Mouse (Mus musculus) embryonic facial prominence, embryonic 13.5 days (tissue): ENCODE data around the gene Aanat. TPM values are rescaled to one million over a fixed set of nuclear protein-coding genes. Genes with fewer than 3 reads are reported as not detected.
A peak's percentile ranks its signal among the peaks of the same experiment; 100 is the strongest.

Source experiments
- ATAC-seq: fragments of 200-750 bp; cut with Nextera tagmentation; 2 replicates; pipeline ENCODE4 v1.8.0; 2017; ENCODE audit warnings: low read depth; ENCODE audit not compliant: insufficient number of reproducible peaks, insufficient read depth, low FRiP score, low TSS enrichment
- H3K27ac ChIP-seq: fragments of 300-500 bp; sonication (generic); 2 replicates; pipeline ENCODE4 v1.5.1; 2015; ENCODE audit warnings: moderate library complexity, mild to moderate bottlenecking, inconsistent platforms
- H3K27me3 ChIP-seq: fragments of 300-500 bp; sonication (generic); 2 replicates; pipeline ENCODE4 v1.6.1; 2015; ENCODE audit warnings: mild to moderate bottlenecking, inconsistent platforms
- H3K36me3 ChIP-seq: fragments of 300-500 bp; sonication (generic); 2 replicates; pipeline ENCODE4 v1.6.1; 2015; ENCODE audit warnings: mild to moderate bottlenecking, inconsistent platforms
- H3K4me1 ChIP-seq: fragments of 300-500 bp; sonication (generic); 2 replicates; pipeline ENCODE4 v1.6.1; 2015; ENCODE audit warnings: inconsistent platforms
- H3K4me2 ChIP-seq: fragments of 300-500 bp; sonication (generic); 2 replicates; pipeline ENCODE4 v1.6.1; 2015; ENCODE audit warnings: moderate library complexity, mild to moderate bottlenecking, inconsistent platforms
- H3K4me3 ChIP-seq: fragments of 300-500 bp; sonication (generic); 2 replicates; pipeline ENCODE4 v1.5.1; 2015; ENCODE audit warnings: mild to moderate bottlenecking, inconsistent platforms
- H3K9ac ChIP-seq: fragments of 300-500 bp; sonication (generic); 2 replicates; pipeline ENCODE4 v1.6.1; 2015; ENCODE audit warnings: mild to moderate bottlenecking, inconsistent platforms
- H3K9me3 ChIP-seq: fragments of 300-500 bp; sonication (generic); 2 replicates; pipeline ENCODE4 v1.6.1; 2016; ENCODE audit warnings: inconsistent platforms
- WGBS: fragments of 180-500 bp; shearing (Covaris S2); methylation state at CpG from one replicate; pipeline ENCODE4 v1.1.7; 2015; ENCODE audit warnings: mixed read lengths; 5-methylcytosine and 5-hydroxymethylcytosine counted together
- polyA plus RNA-seq: library from polyadenylated mRNA; unstranded; fragments of >200 nt; fragmentation: Nextera tagmentation; extraction: Ambion mirVana; gene quantifications from 2 replicates; pipeline ENCODE4 v1.2.1, GENCODE M21; 2015

Aanat gene
- polyA plus RNA-seq, 1 experiment from 2014 or later = not detected

DNA sequence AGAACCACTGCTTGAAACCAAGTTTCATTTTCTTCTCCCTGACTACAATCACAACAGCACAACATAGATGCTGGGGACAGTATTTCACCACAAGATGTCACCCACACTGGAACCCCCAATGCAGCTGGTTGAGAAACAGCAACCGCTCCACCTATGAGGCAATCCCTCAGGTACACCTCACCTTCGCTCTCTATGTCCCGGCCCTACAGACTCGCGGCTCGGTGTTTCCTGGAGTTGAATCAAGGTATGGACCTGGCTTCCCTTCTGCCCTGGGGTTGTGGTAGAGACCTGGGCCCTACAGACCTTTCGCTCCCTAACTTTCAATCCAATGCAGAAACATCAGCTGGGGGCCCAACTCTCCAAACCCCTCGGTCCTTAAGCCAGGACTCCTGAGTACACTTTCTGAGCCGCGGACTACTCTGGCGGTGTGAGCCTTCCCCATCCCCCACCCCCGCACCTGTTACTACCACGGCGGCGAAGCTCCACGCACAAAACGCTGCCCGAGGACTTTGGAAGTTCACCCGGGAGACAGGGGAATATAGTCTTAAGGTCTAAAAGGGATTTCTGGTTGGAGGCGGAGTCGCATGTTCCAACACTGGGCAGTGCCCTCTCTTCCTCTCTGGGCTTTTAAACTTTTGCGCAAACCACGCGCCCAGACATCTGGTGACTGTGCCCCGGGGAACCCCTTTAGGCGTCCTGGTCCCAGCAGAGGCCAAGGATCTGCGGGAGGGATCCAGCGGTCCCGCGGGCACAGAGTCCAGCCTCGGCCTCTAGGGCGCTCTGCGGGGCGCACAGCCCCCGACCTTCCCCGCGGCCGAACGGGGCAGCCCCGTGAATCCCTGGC is 37.3 kb downstream of the Aanat start:
- H3K9me3 ChIP-seq = no peaks in the 10 kb centered on the region
- H3K4me2 ChIP-seq = peak overlapping the region; percentile 88
- peaks cover 39% of the 10 kb centered on the region for H3K4me1 ChIP-seq
- H3K9ac ChIP-seq = peak overlapping the region; percentile 76
- WGBS = 5% methylated on average over 40 of the region's 40 CpGs
- peaks cover 14% of the 10 kb centered on the region; the same call in 1 of the 2 replicates for H3K27me3 ChIP-seq
- no peak overlapping the region for H3K27ac ChIP-seq
- H3K4me3 ChIP-seq = peak overlapping the region; percentile 61
- no peak for ATAC-seq
- no peaks in the 10 kb centered on the region for H3K36me3 ChIP-seq

DNA sequence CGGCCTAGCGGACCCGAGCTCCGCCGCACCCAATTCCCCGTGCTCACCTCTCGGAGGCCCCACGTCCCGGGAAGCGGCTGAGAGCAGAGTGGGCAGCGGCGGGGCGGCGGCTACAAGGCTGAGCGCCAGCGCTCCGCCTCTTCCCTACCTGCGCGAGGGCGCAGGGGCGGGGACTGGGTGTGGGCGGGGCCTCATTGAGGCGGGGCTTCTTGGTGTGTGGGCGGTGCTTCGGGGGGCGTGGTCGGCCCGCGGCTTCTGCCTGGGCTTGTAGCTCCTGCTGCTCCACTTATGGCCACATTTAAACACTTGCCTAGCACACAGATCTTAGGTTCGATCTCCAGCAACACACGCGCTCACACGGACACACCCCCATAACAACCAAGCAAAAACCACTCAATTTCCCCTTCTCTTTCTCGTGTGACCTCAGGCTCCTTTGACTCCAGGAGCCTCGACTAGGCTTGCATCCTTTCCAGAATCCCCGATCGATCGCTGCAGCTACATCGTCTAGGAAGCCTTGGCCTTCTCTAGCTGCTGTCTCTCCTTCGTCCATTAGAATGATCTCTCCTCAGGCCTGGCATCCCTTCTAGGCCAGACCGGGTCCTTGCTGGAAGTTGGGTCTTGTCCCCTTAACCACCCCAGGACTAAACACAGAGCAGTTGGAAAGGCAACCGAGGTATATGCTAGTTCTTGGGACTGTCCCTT is 38.0 kb downstream of the Aanat start:
- peak overlapping the region; percentile 76 for H3K9ac ChIP-seq
- peaks cover 14% of the 10 kb centered on the region; the same call in 1 of the 2 replicates for H3K27me3 ChIP-seq
- H3K36me3 ChIP-seq = no peaks in the 10 kb centered on the region
- H3K4me3 ChIP-seq = peak overlapping the region; percentile 61
- WGBS = 12% methylated on average over 42 of the region's 42 CpGs
- H3K9me3 ChIP-seq = no peaks in the 10 kb centered on the region
- no peak for ATAC-seq
- H3K27ac ChIP-seq = no peak overlapping the region
- H3K4me1 ChIP-seq = peaks cover 37% of the 10 kb centered on the region
- H3K4me2 ChIP-seq = peak overlapping the region; percentile 88

DNA sequence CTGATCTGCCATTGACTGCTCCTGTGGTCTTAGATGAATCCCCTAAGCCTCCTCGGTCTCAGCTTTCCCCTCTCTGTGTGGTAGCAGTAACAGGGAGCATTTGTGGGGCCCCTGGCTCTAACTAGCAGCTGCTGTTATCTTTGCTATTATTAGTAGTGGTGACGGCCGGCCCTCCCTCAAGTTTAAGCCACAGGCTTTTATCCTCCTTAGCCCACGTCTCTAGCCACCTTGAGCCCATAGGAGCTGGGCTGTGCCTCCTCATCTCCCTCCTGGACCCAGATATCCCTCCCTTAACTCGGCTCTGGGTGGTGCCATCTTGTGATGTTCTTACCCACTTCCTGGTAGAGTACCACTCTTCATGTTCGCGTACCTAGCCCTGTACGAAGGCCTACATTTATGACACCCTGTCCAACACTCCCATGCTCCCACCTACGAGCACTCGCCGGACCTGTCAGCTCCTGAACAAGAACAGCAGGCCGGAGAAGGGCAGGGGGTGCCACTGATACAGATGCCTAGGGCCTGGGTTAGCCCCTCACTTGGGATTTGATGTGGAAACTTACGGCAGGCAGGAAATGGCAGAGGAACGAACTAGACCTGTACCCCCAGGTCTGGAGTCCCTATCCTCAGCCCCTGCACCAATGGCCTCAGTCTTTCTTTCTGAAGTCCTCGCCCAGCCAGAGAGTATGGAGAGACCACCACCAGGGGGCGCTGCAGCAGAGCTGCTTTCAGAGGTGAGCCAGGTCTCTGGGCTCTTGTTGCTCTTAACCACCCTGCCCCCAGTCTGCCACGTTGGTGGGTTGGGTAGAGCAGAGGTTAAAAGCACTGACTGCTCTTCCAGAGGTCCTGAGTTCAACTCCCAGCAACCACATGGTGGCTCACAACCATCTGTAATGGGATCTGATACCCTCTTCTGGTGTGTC is 39.1 kb downstream of the Aanat start:
- no peak overlapping the region for H3K4me3 ChIP-seq
- WGBS = 76% methylated on average over 17 of the region's 17 CpGs
- no peak for ATAC-seq
- peaks cover 28% of the 10 kb centered on the region for H3K4me1 ChIP-seq
- H3K27ac ChIP-seq = no peak overlapping the region
- no peak overlapping the region for H3K9ac ChIP-seq
- H3K4me2 ChIP-seq = no peak overlapping the region
- H3K36me3 ChIP-seq = no peaks in the 10 kb centered on the region
- no peaks in the 10 kb centered on the region for H3K9me3 ChIP-seq
- peaks cover 14% of the 10 kb centered on the region; the same call in 1 of the 2 replicates for H3K27me3 ChIP-seq

DNA sequence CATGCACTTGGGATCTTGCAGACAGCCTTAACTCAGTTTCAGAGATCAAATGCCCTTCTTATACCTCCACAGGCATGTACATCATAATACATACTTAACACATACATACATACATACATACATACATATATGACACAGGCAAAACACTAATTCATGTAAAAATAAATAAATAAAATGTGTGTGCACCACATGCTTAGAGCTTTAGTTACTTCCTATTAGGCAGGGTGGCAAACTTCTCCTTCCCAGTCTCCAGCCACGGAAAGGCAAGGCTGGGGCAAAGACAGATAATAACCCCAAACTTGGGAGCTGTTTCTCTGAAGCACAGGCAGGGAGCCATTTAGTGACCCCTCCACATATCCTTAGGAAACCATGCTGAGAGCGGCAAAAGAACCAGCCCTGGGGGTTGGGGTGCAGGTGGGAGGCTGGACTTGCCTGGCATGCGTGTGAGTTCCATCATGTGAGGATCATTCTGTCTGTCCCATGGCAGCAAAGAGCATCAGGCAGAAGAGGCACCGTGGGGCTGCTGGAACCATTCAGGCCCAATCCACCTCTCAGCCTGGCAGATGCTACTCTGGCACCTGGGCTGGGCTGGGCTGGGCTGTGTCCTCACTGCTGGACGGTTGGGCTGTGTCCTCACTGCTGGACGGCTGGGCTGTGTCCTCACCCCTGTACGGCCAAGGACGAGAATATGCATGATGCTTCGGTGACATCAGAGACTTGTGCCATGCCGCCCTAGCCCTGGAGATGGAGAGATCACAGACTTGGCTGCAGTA is 40.3 kb downstream of the Aanat start, which contains the start of gene Rhbdf2:
Rhbdf2 (minus strand) TSS at position 721 of the 773 bp plus-strand sequence.
- 67% methylated on average over 10 of the region's 10 CpGs for WGBS
- Histone ChIP-seq H3K36me3 (no peaks in the 10 kb centered on the region), H3K27ac (no peak within 1 kb of the TSS), H3K4me1 (peaks cover 17% of the 10 kb centered on the region), H3K4me3 (no peak within 1 kb of the TSS), H3K9ac (no peak within 1 kb of the TSS), H3K9me3 (no peaks in the 10 kb centered on the region), H3K27me3 (peaks cover 14% of the 10 kb centered on the region; the same call in 1 of the 2 replicates), H3K4me2 (no peak within 1 kb of the TSS)
- no peak for ATAC-seq

DNA sequence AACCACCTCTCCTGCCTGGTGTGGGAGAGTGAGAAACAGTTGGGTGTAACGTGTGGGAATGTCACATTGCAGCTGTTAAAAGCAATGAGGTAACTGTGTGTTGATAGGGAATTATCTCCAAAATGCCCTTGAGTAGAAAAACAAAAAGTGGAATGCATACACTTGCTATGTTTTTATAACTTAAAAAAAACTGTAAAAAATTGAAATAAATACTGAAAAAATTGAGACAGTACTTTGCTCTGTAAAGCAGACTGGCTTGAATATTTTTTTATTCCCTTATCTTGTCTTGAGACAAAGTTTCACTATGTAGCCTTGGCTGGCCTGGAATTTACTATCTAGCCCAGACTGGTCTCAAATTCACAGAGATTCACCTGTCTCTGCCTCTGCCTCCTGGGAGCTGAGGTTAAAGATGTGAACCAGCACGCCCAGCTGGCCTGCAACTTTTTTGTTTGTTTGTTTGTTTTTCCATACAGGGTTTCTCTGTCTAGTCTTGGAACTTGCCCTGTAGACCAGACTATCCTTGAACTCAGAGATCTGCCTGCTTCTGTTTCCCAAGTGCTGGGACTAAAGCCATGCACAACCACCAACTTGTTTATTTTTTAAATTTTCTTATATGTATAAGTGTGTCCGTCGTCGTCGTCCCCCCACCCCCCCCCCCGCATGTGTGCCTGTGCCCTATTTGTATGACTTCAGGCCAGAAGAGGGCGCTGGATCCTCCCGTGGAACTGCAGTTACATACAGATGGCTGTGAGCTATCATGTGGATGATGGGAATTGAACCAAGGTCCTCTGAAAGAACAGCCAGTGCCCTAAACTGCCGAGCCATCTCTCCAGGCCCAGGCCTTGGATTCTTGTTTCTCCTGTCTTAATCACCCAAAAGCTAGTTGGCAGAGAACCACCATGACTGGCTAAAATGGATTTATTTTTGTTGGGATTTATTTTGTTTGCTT is 41.1 kb downstream of the Aanat start:
- H3K4me2 ChIP-seq = no peak overlapping the region
- H3K9ac ChIP-seq = no peak overlapping the region
- peaks cover 14% of the 10 kb centered on the region; the same call in 1 of the 2 replicates for H3K27me3 ChIP-seq
- H3K4me3 ChIP-seq = no peak overlapping the region
- ATAC-seq = no peak
- H3K36me3 ChIP-seq = no peaks in the 10 kb centered on the region
- no peak overlapping the region for H3K27ac ChIP-seq
- WGBS = 38% methylated on average over 10 of the region's 10 CpGs
- no peaks in the 10 kb centered on the region for H3K9me3 ChIP-seq
- peaks cover 12% of the 10 kb centered on the region for H3K4me1 ChIP-seq

DNA sequence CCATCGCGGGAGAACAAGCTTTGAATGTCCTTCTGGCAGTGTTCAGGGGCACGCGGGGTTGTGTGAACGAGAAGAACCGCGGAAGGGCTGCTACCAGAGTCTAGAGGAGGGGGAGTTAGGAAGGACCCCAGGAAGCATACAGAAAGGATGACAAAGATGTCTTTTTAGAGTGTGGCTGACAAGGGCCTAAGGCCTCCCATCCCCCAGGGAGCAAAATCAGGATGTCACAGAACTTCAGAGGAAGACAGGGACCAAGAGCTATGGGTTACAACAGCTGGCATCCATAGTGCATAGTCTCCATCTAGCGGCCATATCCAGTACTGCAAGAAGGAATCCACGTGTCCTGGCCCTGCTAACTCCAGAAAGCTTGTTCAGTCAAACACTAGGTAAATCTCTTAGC is 42.5 kb downstream of the Aanat start:
- no peaks in the 10 kb centered on the region for H3K9me3 ChIP-seq
- H3K9ac ChIP-seq = 0 out of 2 replicates have a peak overlapping the region, but pooled peaks have one; percentile 21
- peaks cover 9% of the 10 kb centered on the region; the same call in 1 of the 2 replicates for H3K27me3 ChIP-seq
- 53% methylated on average over 9 of the region's 9 CpGs for WGBS
- no peak overlapping the region for H3K4me3 ChIP-seq
- peaks cover 5% of the 10 kb centered on the region; the same call in 1 of the 2 replicates for H3K4me1 ChIP-seq
- no peak overlapping the region for H3K27ac ChIP-seq
- no peak overlapping the region for H3K4me2 ChIP-seq
- H3K36me3 ChIP-seq = no peaks in the 10 kb centered on the region
- ATAC-seq = no peak

DNA sequence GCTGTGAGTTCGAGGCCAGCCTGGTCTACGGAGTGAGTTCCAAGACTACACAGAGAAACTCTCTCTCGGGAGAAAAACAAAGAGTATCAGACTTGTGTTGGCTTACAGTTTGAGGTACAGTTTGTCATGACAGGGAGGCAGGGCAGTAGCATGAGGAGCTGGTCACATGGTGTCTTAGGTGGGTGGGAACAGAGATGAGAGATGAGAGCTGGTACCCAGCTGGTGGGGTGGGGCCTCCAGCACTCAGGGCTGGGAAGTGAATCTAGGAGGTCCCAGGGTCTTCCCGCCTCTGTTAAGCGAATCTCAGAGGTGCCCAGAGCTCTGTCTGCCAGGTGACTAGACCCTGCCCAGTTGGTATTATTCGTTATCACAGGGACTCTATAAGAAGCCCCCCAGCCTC is 43.2 kb downstream of the Aanat start:
- Histone ChIP-seq H3K9me3 (no peaks in the 10 kb centered on the region), H3K36me3 (no peaks in the 10 kb centered on the region), H3K27me3 (peaks cover 7% of the 10 kb centered on the region; the same call in 1 of the 2 replicates), H3K9ac (no peak overlapping the region), H3K4me3 (no peak overlapping the region), H3K27ac (no peak overlapping the region), H3K4me2 (no peak overlapping the region), H3K4me1 (peaks cover 3% of the 10 kb centered on the region; the same call in 1 of the 2 replicates)
- no peak for ATAC-seq
- WGBS = 90% methylated on average over 6 of the region's 6 CpGs

DNA sequence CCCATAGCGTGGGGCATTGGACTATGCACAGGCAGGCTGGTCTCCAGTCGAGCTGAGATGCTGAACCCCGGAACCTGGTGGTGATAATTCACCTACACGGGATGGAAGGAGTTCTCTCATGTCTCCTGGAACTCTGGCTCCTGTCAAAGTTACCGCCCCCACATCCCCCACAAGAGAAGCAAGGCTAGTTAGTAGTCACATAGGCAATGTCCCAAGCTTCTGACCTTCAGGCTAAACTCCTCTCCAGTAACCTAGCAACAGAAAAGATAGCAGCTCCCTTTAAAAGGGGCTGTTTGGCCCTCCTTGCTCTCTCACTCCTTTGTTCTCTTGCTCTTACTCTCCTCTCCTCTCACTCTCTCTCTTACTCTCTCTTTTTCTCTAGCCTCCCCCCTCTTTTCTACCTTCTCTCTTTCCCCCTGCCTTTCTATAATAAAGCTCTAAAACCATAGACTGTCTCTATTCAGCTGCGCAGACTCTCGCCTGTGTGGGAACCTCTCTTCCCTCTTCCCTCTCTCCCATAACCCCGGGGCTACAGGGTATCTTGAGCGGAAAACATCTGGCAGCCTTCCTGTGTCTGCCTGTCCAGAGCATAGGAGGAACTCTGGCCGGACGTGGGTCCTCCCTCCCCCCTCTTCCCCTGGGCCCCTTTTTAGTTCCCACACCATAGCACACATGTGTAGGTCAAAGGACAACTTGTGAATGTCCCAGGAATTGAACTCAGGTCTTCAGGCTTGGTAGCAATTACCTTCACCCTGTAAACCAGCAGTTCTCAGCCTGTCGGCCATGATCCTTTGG is 44.1 kb downstream of the Aanat start:
- Histone ChIP-seq H3K4me1 (no peaks in the 10 kb centered on the region), H3K4me3 (no peak overlapping the region)
- 34% methylated on average over 12 of the region's 12 CpGs for WGBS

DNA sequence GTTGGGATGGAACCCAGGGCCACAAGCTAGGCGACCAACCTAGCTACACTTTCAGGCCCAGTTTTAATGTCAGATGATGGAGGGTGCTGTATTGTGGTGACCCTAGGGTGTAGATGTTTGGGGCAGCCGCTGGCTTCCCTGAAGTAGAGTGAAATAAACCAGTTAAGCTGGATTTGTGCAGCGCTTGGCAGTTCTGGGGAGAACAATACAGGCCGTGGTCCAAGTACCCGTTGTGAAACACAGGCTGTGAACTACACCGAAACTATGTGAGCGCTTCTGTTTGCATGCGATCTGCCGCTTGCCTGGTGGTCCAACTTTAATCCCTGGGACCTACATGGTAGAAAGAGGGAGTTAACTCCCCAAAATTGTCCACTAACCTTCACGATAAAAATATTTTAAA is 46.7 kb downstream of the Aanat start:
- Histone ChIP-seq H3K27me3 (no peaks in the 10 kb centered on the region), H3K4me1 (no peaks in the 10 kb centered on the region), H3K4me2 (no peak overlapping the region), H3K36me3 (no peaks in the 10 kb centered on the region), H3K9ac (no peak overlapping the region), H3K4me3 (no peak overlapping the region), H3K27ac (no peak overlapping the region), H3K9me3 (no peaks in the 10 kb centered on the region)
- ATAC-seq = no peak
- WGBS = 75% methylated on average over 10 of the region's 10 CpGs

More for the DNA sequence above, 44.1 kb downstream of the Aanat start:
- Histone ChIP-seq H3K27ac (no peak overlapping the region), H3K9ac (no peak overlapping the region), H3K4me2 (no peak overlapping the region), H3K36me3 (no peaks in the 10 kb centered on the region), H3K27me3 (no peaks in the 10 kb centered on the region), H3K9me3 (no peaks in the 10 kb centered on the region)
- ATAC-seq = no peak
